Mouse (Mus musculus): Measurements from ENCODE around the gene Nav2.

Nav2 gene

GRCm38 (mm10) chr7:49315033-49315432, 406.5 kb downstream of the Nav2 start:
- DNase-seq (ENCODE audit: inconsistent age in 2 of 2, low spot score in 1 of 2) = no peak

GRCm38 (mm10) chr7:49316600-49316999, 408.1 kb downstream of the Nav2 start:
- no peak for DNase-seq (ENCODE audit: inconsistent age in 2 of 2, low spot score in 1 of 2)

GRCm38 (mm10) chr7:49318183-49318897, 409.8 kb downstream of the Nav2 start:
- no peak for DNase-seq (ENCODE audit: inconsistent age in 2 of 2, low spot score in 1 of 2)

GRCm38 (mm10) chr7:49318898-49319293, 410.4 kb downstream of the Nav2 start:
- no peak for DNase-seq (ENCODE audit: inconsistent age in 2 of 2, low spot score in 1 of 2)

- no peak for DNase-seq (ENCODE audit: inconsistent age in 2 of 2, low spot score in 1 of 2)
Measured at GRCm38 (mm10) chr7:49319981-49320380, 411.5 kb downstream of the Nav2 start.

GRCm38 (mm10) chr7:49321124-49321531, 412.6 kb downstream of the Nav2 start:
- DNase-seq (ENCODE audit: inconsistent age in 2 of 2, low spot score in 1 of 2) = no peak

- DNase-seq (ENCODE audit: inconsistent age in 2 of 2, low spot score in 1 of 2) = no peak
Measured at GRCm38 (mm10) chr7:49322179-49322578, 413.7 kb downstream of the Nav2 start.

- DNase-seq (ENCODE audit: inconsistent age in 2 of 2, low spot score in 1 of 2) = no peak
Measured at GRCm38 (mm10) chr7:49324575-49324974, 416.1 kb downstream of the Nav2 start.

GRCm38 (mm10) chr7:49326136-49326722, 417.7 kb downstream of the Nav2 start:
- no peak for DNase-seq (ENCODE audit: inconsistent age in 2 of 2, low spot score in 1 of 2)

GRCm38 (mm10) chr7:49326967-49327742, 418.6 kb downstream of the Nav2 start:
- DNase-seq (ENCODE audit: inconsistent age in 2 of 2, low spot score in 1 of 2) = no peak

- no peak for DNase-seq (ENCODE audit: inconsistent age in 2 of 2, low spot score in 1 of 2)
Measured at GRCm38 (mm10) chr7:49330181-49330580, 421.7 kb downstream of the Nav2 start.

GRCm38 (mm10) chr7:49331939-49332338, 423.4 kb downstream of the Nav2 start:
- no peak for DNase-seq (ENCODE audit: inconsistent age in 2 of 2, low spot score in 1 of 2)

GRCm38 (mm10) chr7:49332644-49333043, 424.1 kb downstream of the Nav2 start:
- DNase-seq (ENCODE audit: inconsistent age in 2 of 2, low spot score in 1 of 2) = no peak

- no peak for DNase-seq (ENCODE audit: inconsistent age in 2 of 2, low spot score in 1 of 2)
Measured at GRCm38 (mm10) chr7:49334163-49334562, 425.6 kb downstream of the Nav2 start.

- no peak for DNase-seq (ENCODE audit: inconsistent age in 2 of 2, low spot score in 1 of 2)
Measured at GRCm38 (mm10) chr7:49335056-49335455, 426.5 kb downstream of the Nav2 start.

GRCm38 (mm10) chr7:49336725-49337124, 428.2 kb downstream of the Nav2 start:
- DNase-seq (ENCODE audit: inconsistent age in 2 of 2, low spot score in 1 of 2) = no peak

- DNase-seq (ENCODE audit: inconsistent age in 2 of 2, low spot score in 1 of 2) = no peak
Measured at GRCm38 (mm10) chr7:49337710-49338109, 429.2 kb downstream of the Nav2 start.

- no peak for DNase-seq (ENCODE audit: inconsistent age in 2 of 2, low spot score in 1 of 2)
Measured at GRCm38 (mm10) chr7:49339953-49340352, 431.4 kb downstream of the Nav2 start.

GRCm38 (mm10) chr7:49341151-49341918, 432.8 kb downstream of the Nav2 start:
- no peak for DNase-seq (ENCODE audit: inconsistent age in 2 of 2, low spot score in 1 of 2)

- no peak for DNase-seq (ENCODE audit: inconsistent age in 2 of 2, low spot score in 1 of 2)
Measured at GRCm38 (mm10) chr7:49341919-49342529, 433.5 kb downstream of the Nav2 start.

GRCm38 (mm10) chr7:49342556-49343080, 434.1 kb downstream of the Nav2 start:
- no peak for DNase-seq (ENCODE audit: inconsistent age in 2 of 2, low spot score in 1 of 2)

All from adrenal gland, adult (tissue).